Mouse (Mus musculus) frontal cortex, adult 2 months (tissue): ENCODE data around the gene Golt1b. TPM values are rescaled to one million over a fixed set of nuclear protein-coding genes. Genes with fewer than 3 reads are reported as not detected.
"Not testable (repeated sequence)": the region's sequence is repeated elsewhere in the genome, so short reads cannot be mapped to it uniquely, and the experiment has no call there.

ENCODE experiments used
- DNase-seq, 2 experiments: peaks; one replicate each; pipeline ENCODE4 v3.0.0; 2022; ENCODE audit warnings: low spot score in 1 of 2; ENCODE audit errors: extremely low spot score in 1 of 2
- polyA plus RNA-seq: library from polyadenylated mRNA; depleted of rRNA; stranded (reverse); fragments of >200 nt; gene quantifications from 2 replicates; pipeline ENCODE4 v1.2.3, GENCODE M21; 2012; rRNA removed

Golt1b gene
- 24.7 and 25.3 TPM in 2 replicates for polyA plus RNA-seq

GRCm38 (mm10) chr6:142387011-142387754 lies at the start of gene Golt1b, which contains the start of gene Recql:
TSS of gene Golt1b (plus strand) at chr6:142387221.
TSS of gene Recql (minus strand) at chr6:142387087.
- DNase-seq: peak; percentile 95 to 99

- no peak for DNase-seq
These were observed 48.1 kb upstream of the Golt1b start for GRCm38 (mm10) chr6:142338961-142339360.

GRCm38 (mm10) chr6:142339576-142339975 lies 47.4 kb upstream of the Golt1b start:
- no peak for DNase-seq

- peak in 1 of 2 experiments; percentile 73 for DNase-seq
These were observed 43.5 kb upstream of the Golt1b start for GRCm38 (mm10) chr6:142343561-142343960.

- peak; percentile 79 to 91 for DNase-seq
These were observed 41.5 kb upstream of the Golt1b start, which contains the start of gene Pyroxd1 for GRCm38 (mm10) chr6:142345440-142346038. TSS of gene Pyroxd1 (plus strand) at chr6:142345654.

GRCm38 (mm10) chr6:142346181-142347110 lies 40.6 kb upstream of the Golt1b start:
- no peak for DNase-seq

- DNase-seq: no peak
These were observed 39.3 kb upstream of the Golt1b start for GRCm38 (mm10) chr6:142347431-142348385.

GRCm38 (mm10) chr6:142352099-142352498 lies 34.9 kb upstream of the Golt1b start:
- DNase-seq: not testable (repeated sequence)

- DNase-seq: no peak
These were observed 29.9 kb upstream of the Golt1b start for GRCm38 (mm10) chr6:142357106-142357505.

- no peak for DNase-seq
These were observed 25.0 kb upstream of the Golt1b start for GRCm38 (mm10) chr6:142362036-142362435.

GRCm38 (mm10) chr6:142363019-142363576 lies 23.9 kb upstream of the Golt1b start:
- peak in 1 of 2 experiments; percentile 31 for DNase-seq

GRCm38 (mm10) chr6:142365742-142366472 lies 21.1 kb upstream of the Golt1b start:
- DNase-seq: no peak

- no peak for DNase-seq
These were observed 20.5 kb upstream of the Golt1b start for GRCm38 (mm10) chr6:142366473-142367018.

GRCm38 (mm10) chr6:142367565-142367964 lies 19.5 kb upstream of the Golt1b start:
- no peak for DNase-seq

GRCm38 (mm10) chr6:142369568-142369967 lies 17.5 kb upstream of the Golt1b start:
- DNase-seq: no peak

- no peak for DNase-seq
These were observed 9.9 kb upstream of the Golt1b start for GRCm38 (mm10) chr6:142377081-142377480.

GRCm38 (mm10) chr6:142378576-142379330 lies 8.3 kb upstream of the Golt1b start:
- DNase-seq: no peak

- no peak for DNase-seq
These were observed 7.1 kb upstream of the Golt1b start for GRCm38 (mm10) chr6:142379961-142380360.
